8 mouse cellular contexts compared by ENCODE assay signal in the genomic region with DNA sequence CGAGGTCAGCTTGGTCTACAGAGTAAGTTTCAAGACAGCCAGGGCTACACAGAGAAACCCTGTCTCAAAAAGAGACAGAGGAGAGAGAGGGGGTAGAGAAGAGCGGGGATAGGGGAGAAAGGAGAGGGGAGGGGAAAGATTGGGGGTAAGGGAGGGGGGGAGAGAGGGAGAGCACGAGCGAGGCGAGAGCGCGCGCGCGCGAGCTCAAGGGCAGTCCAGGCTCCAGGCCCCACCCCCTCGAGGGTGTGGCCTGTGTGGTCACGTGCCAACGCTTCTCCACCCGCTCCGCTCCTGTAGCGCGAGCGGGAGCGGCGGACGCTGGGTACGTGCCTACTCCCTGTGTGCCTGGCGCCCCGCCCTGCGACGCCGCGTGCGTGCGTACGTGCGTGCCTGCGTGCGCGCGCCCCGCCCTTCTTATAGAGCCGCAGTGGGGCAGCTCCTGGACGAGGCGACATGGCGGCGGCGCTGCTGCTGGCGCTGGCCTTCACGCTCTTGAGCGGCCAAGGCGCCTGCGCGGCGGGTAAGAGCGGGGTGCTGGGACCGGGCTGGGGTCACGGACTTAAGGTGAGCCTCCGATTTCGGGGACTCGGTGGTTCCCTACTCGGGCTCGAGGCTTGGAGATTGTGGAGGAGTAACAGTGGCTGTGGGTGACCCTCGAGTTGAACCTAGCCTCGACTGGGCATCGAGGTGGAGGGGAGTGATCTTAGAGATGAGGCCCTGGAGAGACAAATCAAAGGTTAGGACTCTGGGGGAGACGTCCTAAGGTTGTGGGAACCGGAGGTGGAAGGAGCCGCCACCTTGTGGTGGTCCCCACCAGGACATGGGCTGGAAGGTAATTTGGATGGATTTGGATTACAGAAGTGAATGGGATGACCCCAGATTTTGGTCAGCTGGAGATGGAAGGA. TPM values are rescaled to one million over a fixed set of nuclear protein-coding genes. Genes with fewer than 3 reads are reported as not detected.
DNase-seq lines count a peak whose midpoint lies in the region; ATAC-seq and TF ChIP-seq lines count a peak whose summit lies in the region.

TSS of gene Bsg (plus strand) at position 427 of the 905 bp plus-strand sequence.

- H3K27ac ChIP-seq in heart, embryonic 11.5 days (ENCODE audit: low read depth, low read length): peak within 1 kb of the TSS; percentile 93
- H3K27ac ChIP-seq in kidney, embryonic 16.5 days (ENCODE audit: low read length): peak within 1 kb of the TSS; percentile 87
- peak within 1 kb of the TSS; percentile 92 for H3K27ac ChIP-seq in liver, adult 2 months (replicated peaks; ENCODE audit: insufficient read depth, low read depth, low read length)

- no peaks in the 10 kb centered on the region for H3K27me3 ChIP-seq in heart, embryonic 11.5 days (ENCODE audit: control insufficient read depth, insufficient read depth, low read length)
- H3K27me3 ChIP-seq in kidney, embryonic 16.5 days (ENCODE audit: insufficient read depth, low read length): no peaks in the 10 kb centered on the region
- no peaks in the 10 kb centered on the region for H3K27me3 ChIP-seq in liver, adult 2 months (ENCODE audit: control insufficient read depth, insufficient read depth, low read length)
- H3K27me3 ChIP-seq in myocyte (ENCODE audit: control insufficient read depth, insufficient read depth, insufficient read length): no peaks in the 10 kb centered on the region
- no peaks in the 10 kb centered on the region for H3K27me3 ChIP-seq in splenic B cell, adult 2 months (ENCODE audit: control insufficient read depth, insufficient read depth, low read length, poor library complexity, severe bottlenecking)

- TF ChIP-seq POLR2A in liver, adult 2 months (IDR thresholded peaks at IDR 0.05; ENCODE audit: extremely low read depth, insufficient read depth, low read length): peak; percentile 97
- TF ChIP-seq POLR2A in myocyte (IDR thresholded peaks at IDR 0.05; ENCODE audit: insufficient read length, low read depth): peak; percentile 99

- under 1% methylated on average over 64 of the region's 65 CpGs for WGBS in heart, embryonic 11.5 days (ENCODE audit: insufficient replicate concordance)
- under 1% methylated on average over 58 of the region's 65 CpGs for WGBS in kidney, embryonic 16.5 days
- WGBS in liver, adult 2 months: under 1% methylated on average over 64 of the region's 65 CpGs

- DNase-seq in B cell, adult 2 months: peak; percentile 99
- DNase-seq in brain, adult 2 months (ENCODE audit: low read depth, low spot score): peak; percentile 100
- DNase-seq in liver, adult 2 months (ENCODE audit: extremely low read depth, low read depth, low spot score): peak; percentile 85
- peak; percentile 99 for DNase-seq in splenic B cell, adult 2 months (ENCODE audit: low read depth, low spot score)

- peak; percentile 77 for ATAC-seq in erythroblast, adult 5-6 weeks (replicated peaks; ENCODE audit: low FRiP score, poor library complexity, severe bottlenecking)
- ATAC-seq in heart, embryonic 11.5 days (replicated peaks; ENCODE audit: insufficient number of reproducible peaks, low FRiP score, low TSS enrichment): peak; percentile 92
- ATAC-seq in kidney, embryonic 16.5 days (ENCODE audit: low FRiP score, low TSS enrichment): peak; percentile 97

- peak; percentile 47 for TF ChIP-seq CTCF in liver, adult 2 months (IDR thresholded peaks at IDR 0.05; ENCODE audit: low read depth, low read length)

- no peaks in the 10 kb centered on the region for H3K9me3 ChIP-seq in heart, embryonic 11.5 days (replicated peaks; ENCODE audit: control insufficient read depth, low read length)
- no peaks in the 10 kb centered on the region for H3K9me3 ChIP-seq in kidney, embryonic 16.5 days (ENCODE audit: low read length)

- peak within 1 kb of the TSS; percentile 79 for H3K4me2 ChIP-seq in heart, embryonic 11.5 days
- H3K4me2 ChIP-seq in kidney, embryonic 16.5 days (replicated peaks; ENCODE audit: low read depth, low read length): peak within 1 kb of the TSS; percentile 96
- H3K4me2 ChIP-seq in myocyte (ENCODE audit: low read depth): peak within 1 kb of the TSS; percentile 96

- H3K9ac ChIP-seq in heart, embryonic 11.5 days (ENCODE audit: low read depth, low read length): peak within 1 kb of the TSS; percentile 99
- peak within 1 kb of the TSS; percentile 98 for H3K9ac ChIP-seq in kidney, embryonic 16.5 days (replicated peaks; ENCODE audit: low read length)
- peak within 1 kb of the TSS; percentile 96 for H3K9ac ChIP-seq in liver, adult 2 months (ENCODE audit: low read depth, low read length)

- peaks cover 31% of the 10 kb centered on the region for H3K79me2 ChIP-seq in liver, adult 2 months (ENCODE audit: control insufficient read depth, insufficient read depth, low read length)
- peaks cover 43% of the 10 kb centered on the region for H3K79me2 ChIP-seq in myocyte (ENCODE audit: control insufficient read depth, insufficient read depth)

- H3K4me1 ChIP-seq in heart, embryonic 11.5 days (ENCODE audit: control insufficient read depth, insufficient read depth, low read length): peaks cover 56% of the 10 kb centered on the region
- peaks cover 40% of the 10 kb centered on the region for H3K4me1 ChIP-seq in kidney, embryonic 16.5 days (ENCODE audit: insufficient read depth, low read length)
- H3K4me1 ChIP-seq in liver, adult 2 months (ENCODE audit: control insufficient read depth, insufficient read depth, low read length): peaks cover 37% of the 10 kb centered on the region

- peaks cover 3% of the 10 kb centered on the region for H3K36me3 ChIP-seq in heart, embryonic 11.5 days (ENCODE audit: control insufficient read depth, insufficient read depth, low read length)
- peaks cover 14% of the 10 kb centered on the region for H3K36me3 ChIP-seq in kidney, embryonic 16.5 days (ENCODE audit: insufficient read depth, low read length)
- no peaks in the 10 kb centered on the region for H3K36me3 ChIP-seq in liver, adult 2 months (ENCODE audit: control insufficient read depth, insufficient read depth, low read length)
- no peaks in the 10 kb centered on the region for H3K36me3 ChIP-seq in myocyte (ENCODE audit: control insufficient read depth, insufficient read depth)
- peaks cover 2% of the 10 kb centered on the region; the same call in 1 of the 2 replicates for H3K36me3 ChIP-seq in splenic B cell, adult 2 months (ENCODE audit: control insufficient read depth, insufficient read depth, low read length, poor library complexity, severe bottlenecking)

- H3ac ChIP-seq in myocyte (ENCODE audit: control insufficient read depth, insufficient read length): peak within 1 kb of the TSS; percentile 66

- peak within 1 kb of the TSS; percentile 91 for H3K4me3 ChIP-seq in heart, embryonic 11.5 days (ENCODE audit: low read depth, low read length)
- H3K4me3 ChIP-seq in kidney, embryonic 16.5 days (ENCODE audit: low read length): peak within 1 kb of the TSS; percentile 92
- peak within 1 kb of the TSS; percentile 93 for H3K4me3 ChIP-seq in liver, adult 2 months (ENCODE audit: insufficient read depth, low read depth, low read length)
- H3K4me3 ChIP-seq in myocyte: peak within 1 kb of the TSS; percentile 93

TF ChIP-seq in myocyte, 11 proteins besides CTCF, POLR2A, EP300 and RAD21:
- TF ChIP-seq SRF (IDR thresholded peaks at IDR 0.05; ENCODE audit: control insufficient read depth, insufficient read length, low read depth) (peak; percentile 43), USF1 (IDR thresholded peaks at IDR 0.05; ENCODE audit: low read depth) (peak; percentile 91), MYOG (IDR thresholded peaks at IDR 0.05; ENCODE audit: control insufficient read depth in 1 of 3, insufficient read depth in 1 of 3, insufficient read length in 2 of 3, low read depth in 2 of 3) (peak in 2 of 3 experiments; percentile 23 to 53), CEBPB (IDR thresholded peaks at IDR 0.05; ENCODE audit: insufficient read depth, poor library complexity, severe bottlenecking) (no peak), POLR2AphosphoS2 (IDR thresholded peaks at IDR 0.05; ENCODE audit: insufficient read length, low read depth) (peak; percentile 97), MYOD1 (IDR thresholded peaks at IDR 0.05; ENCODE audit: control insufficient read depth in 1 of 3, insufficient read length in 2 of 3, low read depth in 2 of 3) (peak in 1 of 3 experiments; percentile 2), MAX (IDR thresholded peaks at IDR 0.05; ENCODE audit: low read depth) (no peak)

RNA-seq across cellular contexts. Expression of gene Bsg, which starts in this region (rescaled TPM):
- 913 and 945 TPM in 2 replicates for total RNA-seq in erythroblast, adult 5-6 weeks (2015; ENCODE audit: low replicate concordance)
- total RNA-seq in erythroblast, adult 5-6 weeks (2017; ENCODE audit: low replicate concordance): 805 and 888 TPM in 2 replicates
- polyA plus RNA-seq in heart, embryonic 11.5 days (2014; fragmentation: Nextera tagmentation; extraction: Ambion mirVana): 1,233 and 1,252 TPM in 2 replicates
- 954 and 1,048 TPM in 2 replicates for polyA plus RNA-seq in kidney, embryonic 16.5 days (2015; fragmentation: Nextera tagmentation; extraction: Ambion mirVana)
- 652 and 839 TPM in 2 replicates for total RNA-seq in liver, adult 2 months (2014; rRNA removed)
- 523 and 643 TPM in 2 replicates for polyA plus RNA-seq in liver, adult 2 months (2012; rRNA removed)
- polyA plus RNA-seq in myocyte (2012; fragmentation: generic; extraction: Trizol): 1,268 TPM

Comparison
In these comparisons a context has a peak if more than half of its experiments do, and no peak if none do; other contexts are left out.
1. Peak in every context shown above with its lines: DNase-seq, ATAC-seq, H3K4me3 ChIP-seq and H3K27ac ChIP-seq.